Mouse (Mus musculus): ENCODE results near the gene Gm28038.

Gene Gm28038

DNA sequence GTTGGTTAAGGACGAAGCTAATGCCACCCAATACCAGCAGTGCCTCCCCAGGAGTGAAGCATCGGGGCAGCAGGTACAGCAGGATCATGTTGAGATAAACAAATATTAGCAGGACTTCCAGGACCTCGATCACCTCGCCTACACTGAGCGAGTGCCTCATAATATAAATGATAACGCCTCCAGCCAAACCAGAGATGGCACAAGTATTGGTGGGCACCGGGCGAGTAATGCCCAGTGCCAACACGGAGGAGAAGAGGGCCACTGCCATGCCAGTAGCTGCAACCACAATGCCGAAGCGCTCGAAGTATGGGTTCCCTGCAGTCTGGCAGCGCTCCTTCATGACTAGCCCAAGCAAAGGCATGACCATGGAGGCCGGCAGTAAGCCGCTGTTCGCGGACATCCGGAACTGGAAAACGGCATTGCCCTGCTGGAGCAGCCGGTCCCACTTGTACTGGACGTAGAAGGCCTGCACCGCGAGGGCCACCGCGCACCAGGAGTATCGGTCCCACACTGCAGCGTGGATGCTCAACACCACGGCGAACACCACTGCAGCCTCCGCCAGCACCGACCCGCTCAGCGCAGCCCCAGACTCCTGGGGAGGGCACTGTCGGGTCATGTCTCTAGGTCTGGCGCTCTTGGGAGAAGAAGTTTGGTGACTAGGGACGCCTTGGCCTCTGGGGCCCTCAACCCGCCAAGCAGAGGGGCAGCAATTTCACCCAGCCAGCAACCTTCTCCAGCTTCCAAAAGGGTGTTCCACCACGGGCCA lies 4.8 kb downstream of the Gm28038 start:
- peak; percentile 21 for DNase-seq (ENCODE audit: low spot score)

DNA sequence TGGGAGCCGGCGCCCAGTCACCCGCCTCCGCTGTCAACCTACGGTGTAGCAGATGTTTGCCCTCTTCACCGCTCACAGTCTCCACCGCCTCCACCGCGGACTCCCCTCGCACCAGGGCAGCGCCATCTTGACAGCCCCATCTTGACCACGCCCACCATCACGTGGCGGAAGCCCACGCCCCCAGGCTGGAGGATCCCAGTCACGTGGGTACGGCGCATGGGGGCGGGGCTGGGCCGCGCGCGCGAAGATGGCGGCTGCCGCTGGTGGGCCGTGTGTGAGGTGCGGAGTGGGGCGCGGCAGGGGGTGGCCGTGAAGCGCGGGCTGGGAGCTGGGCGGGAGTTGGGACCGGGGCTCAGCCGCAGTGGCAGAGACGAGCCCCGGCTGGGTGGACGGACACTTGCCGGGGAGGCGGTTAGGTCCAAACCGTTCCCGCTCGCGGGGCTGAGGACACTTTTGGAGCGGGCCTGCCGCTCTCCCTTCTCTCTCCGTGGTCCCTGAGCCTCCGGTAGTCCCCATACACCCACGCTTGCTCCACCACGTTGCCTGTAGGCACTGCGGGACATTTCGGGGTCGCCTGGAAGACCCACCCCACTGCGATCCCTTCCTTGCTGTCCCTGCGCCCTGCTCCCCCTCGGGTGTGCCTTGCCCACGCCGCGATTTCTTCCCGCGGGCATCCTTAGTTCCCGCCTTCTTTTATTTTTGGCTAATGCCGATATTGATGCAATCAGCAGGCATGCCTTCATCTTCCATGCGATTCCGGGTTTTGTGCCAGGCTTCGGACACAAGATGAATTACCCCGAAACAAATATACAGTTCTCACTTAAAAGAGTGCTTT lies 5.6 kb downstream of the Gm28038 start, which contains the start of the genes Dolk and Nup188:
TSS of gene Dolk (minus strand) at position 143 of the 835 bp plus-strand sequence.
TSS of gene Nup188 (plus strand) at position 206 of the 835 bp plus-strand sequence.
- peak; percentile 99 for DNase-seq (ENCODE audit: low spot score)

DNA sequence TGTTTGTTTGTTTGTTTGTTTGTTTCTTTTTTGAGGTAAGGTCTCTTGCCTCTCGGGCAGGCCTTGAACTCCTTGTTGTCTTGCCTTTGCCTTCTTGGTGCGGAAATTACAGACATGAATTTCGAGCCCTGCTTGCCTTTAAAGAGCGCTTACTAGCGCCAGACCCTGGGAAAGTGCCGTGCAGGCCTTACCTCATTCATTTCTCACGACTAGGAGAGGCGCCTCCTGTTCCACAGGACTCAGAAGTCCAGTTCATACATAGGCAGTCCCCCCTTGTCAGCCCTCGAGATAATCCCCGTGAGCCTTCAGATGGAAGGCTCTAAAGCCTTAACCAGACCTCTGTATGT lies 6.2 kb downstream of the Gm28038 start:
- DNase-seq (ENCODE audit: low spot score), result peak; percentile 63

DNA sequence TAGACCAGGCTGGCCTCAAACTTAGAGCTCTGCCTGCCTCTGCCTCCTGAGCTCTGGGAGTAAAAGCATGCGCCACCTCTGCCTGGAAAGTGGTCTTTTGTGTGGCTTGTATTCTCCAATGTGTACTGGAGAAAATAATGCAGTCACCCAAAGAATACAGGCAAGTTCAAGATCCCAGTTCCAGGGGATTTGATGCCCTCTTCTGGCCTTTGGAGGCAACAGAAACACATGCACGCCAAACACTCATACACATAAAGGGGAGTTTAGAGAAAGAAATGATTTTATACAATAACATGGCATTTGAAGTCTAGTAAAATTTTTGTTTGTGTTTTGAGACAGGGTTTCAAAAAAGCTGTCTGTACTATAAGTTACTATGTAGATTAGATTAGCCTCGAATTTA lies 18.7 kb downstream of the Gm28038 start:
- no peak for DNase-seq (ENCODE audit: low spot score)

DNA sequence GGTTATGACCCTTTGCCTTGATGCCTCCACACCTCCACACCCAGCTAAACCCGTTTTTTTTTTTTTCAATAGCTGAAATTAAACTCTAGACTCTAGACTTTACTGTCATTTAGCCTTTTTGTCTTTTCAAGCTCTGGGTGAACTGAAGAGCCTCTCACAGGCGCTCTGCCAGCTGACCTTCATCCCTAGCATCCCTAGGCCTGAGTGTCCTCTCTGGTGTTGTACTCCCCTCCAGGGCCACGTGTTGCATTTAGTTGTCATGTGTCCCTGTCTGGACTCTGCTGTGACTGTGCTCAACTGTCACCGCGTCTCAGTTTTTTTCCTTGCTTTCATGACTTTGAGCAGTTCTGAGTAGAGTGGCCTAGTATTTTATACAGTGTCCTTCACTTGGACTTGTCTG lies 19.1 kb downstream of the Gm28038 start:
- DNase-seq (ENCODE audit: low spot score), result no peak

DNA sequence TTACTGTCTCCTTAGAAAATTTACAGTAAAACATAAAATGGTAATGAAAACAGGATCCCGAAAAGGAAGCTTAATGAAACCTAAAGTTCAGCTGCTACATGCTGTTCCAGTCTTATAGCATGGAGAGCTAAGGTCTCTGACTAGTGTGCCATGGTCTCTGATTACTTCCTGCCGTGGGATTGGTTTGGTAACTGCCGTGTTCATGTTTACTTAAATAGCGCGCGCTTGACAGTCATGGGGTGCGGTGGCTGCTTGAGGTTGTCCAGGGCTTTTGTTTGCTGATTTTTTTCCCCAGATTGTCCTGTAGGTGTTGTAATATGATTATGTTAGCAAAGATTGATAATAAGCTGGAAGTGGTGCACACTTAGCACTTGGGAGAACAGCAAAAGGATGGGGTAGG lies 25.2 kb downstream of the Gm28038 start:
- DNase-seq (ENCODE audit: low spot score), result no peak

DNA sequence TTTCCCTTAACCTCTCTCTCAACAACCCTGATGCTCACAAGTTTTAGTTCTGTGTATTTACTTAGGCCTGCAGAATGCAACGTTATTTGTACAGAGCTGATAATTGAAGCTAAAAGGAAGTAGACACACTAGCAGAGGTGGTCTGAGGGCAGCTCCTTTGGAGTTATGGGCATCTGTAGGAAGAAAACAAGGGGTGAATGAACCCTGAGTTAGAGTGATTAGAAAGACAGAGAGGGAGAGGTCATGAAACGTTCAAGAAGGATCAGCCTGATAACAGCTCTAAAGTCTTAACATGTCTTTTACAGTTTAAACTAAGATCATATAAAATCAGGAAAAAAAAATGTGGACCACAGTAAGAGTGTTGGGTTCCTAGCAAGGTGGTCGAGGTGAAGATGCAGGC lies 28.5 kb downstream of the Gm28038 start:
- no peak for DNase-seq (ENCODE audit: low spot score)

DNA sequence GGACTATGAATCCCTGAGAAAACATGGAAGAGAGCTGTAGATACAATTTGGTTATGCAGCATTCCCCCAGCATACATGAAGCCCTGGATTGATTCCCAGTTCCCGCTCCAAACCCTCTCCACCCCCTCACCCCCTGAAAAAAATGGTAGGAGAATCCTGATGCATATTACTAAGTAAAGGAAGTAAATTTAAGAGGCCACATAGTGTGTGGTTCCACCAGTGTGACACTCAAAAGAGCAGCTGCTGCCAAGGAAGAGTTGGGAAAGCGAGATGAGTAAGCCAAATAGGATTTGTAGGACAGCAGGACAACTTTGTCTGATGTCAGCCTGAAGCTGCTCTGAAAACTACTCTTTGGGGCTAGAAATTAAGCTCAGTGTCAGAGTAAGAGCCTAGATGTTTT lies 30.6 kb downstream of the Gm28038 start:
- DNase-seq (ENCODE audit: low spot score), result no peak

DNA sequence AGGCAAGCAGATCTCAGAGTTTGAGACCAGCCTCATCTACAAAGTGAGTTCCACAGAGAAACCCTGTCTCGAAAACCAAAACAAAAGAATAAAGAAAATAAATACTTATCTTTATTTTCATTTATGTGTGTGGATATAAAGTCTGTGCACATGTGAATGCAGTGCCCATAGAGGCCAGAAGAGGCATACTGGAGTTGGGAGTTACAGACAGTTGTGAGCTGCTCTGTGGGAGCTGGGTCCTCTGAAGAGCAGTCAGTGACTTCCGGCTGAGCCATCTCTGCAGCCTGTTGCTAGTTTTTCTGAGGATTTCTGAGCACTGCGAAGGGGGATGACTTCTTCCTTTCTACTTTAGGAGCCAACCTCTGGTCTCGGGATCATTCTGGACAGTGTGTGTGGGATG lies 35.3 kb downstream of the Gm28038 start:
- DNase-seq (ENCODE audit: low spot score), result no peak

DNA sequence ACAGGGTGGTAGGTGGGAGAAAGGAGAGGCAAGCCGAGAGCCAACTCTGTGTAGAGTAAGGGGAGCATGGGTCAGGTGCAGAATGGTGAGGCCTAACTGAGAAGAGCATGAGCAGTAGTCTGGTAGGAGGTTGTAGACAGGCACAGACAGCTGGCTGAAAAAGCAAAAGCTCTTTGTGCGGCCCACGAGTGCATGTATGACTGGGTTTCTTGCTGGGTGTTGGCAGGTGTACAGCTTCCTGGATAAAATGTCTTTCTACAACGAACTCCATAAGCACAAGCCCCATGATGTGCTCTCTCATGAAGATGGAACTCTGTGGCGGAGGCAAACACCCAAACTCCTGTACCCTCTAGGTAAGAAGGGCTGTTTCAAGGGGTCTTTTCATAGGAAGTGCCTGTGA lies 36.1 kb downstream of the Gm28038 start:
- DNase-seq (ENCODE audit: low spot score), result no peak

DNA sequence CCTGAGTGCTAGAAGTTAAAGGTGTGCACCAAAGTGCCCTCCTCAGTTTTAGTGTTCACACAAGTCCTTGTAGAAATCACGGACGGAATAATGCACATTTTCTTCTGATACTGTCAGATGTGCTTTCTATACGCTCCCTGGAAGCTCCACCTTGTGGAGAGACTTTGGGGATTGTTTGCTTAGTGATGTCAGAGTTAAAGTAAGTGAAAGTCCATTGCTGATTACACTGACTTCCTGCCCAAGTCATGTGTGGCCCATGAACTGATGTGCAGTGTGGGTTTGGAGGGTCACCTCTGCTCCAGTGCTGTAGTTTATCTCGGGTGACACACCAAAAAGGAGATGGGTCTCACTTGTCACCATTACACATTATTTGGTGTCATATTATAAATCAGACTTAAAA lies 38.4 kb downstream of the Gm28038 start:
- DNase-seq (ENCODE audit: low spot score), result no peak

DNA sequence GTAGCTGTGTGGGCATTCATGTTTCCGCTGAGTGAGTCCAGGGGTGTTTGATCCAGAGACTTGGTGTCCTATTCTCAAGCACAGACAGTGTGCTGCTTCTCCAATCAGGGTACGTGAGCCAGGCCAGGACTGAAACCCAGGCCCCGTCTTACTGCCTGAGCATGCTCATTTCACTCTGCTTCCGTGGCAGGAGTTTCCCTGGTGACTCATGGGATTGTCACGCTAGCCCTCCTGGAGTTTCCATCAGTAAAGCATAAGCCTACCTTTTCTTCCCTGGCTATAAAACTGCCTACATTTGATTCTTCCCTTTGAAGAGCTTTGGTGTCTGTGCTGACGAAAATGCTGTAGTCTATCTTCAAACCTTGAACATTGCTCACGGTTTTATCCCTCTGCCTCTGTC lies 42.3 kb downstream of the Gm28038 start:
- no peak for DNase-seq (ENCODE audit: low spot score)

DNA sequence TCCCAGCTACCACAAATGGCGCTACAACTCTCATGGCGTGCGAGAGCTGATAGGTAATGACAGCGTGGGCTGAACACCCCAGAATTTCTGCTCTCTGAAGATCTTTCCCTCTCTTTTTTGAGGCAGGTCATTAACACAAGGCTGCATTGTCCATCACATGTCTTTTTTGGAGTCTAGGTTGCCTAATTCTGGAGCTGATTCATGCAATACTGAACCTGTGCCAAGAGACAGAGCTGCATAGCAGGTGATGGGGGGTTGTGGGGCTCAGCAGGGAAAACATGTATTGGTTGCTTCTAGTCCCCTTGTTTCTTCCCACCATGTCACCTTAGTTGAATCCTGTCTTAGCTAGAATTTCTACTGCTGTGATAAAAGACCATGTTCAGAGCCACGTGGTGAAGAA lies 44.5 kb downstream of the Gm28038 start:
- DNase-seq (ENCODE audit: low spot score), result no peak

DNA sequence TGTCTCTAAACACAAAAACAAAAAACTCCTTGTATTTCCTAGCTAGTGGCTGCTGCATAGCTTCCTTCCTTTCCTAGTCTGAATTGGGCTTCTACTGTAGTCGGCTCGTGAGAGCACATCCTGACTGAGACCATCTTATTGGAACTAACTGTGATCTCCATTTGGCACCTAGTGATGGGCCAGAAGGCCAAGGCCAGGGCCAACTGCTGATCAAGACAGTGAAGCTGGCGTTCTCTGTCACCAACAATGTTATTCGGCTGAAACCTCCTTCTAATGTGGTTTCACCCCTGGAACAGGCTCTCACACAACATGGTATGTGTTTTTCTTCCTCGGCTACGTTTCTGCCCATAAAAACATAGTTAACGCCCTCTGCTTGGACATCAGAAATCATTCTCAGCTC lies 46.4 kb downstream of the Gm28038 start:
- no peak for DNase-seq (ENCODE audit: low spot score)

DNA sequence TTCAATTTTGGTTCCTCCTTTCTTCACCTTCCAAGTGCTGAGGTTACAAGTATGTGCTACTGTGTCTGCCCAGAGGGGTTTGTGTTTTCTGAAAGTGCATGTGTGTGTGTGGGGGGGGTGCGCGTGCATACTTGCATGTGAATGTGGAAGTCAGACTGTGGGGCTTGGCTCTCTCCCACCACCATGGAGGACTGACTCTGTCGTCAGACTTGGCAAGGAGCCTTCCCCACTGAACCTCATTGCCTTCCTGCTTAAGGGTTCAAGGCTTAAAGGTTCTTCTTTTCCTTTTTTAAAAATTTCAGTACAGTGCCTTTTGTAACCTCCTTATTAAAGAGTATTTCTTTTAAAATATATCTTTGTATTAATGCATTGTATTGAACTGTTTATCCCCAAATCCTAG lies 47.9 kb downstream of the Gm28038 start:
- no peak for DNase-seq (ENCODE audit: low spot score)

DNA sequence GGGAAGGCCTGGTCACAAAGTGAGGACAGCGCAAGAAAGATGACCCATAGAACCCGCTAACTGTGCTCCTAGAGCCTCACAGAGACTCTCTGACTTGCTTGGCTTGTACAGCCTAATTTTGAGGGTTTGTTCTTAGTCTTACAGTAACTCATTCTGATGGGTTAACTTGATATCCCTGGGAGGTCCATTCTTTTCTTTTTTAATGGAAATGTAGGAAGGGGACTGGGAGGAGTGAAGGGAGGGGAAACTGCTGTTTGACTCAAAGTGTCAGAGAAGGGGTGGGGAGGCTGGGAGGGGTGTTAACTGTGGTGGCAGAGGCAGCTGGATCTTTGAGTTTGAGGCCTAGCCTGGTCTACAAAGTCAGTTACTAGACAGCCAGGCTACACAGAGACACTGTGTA lies 54.5 kb downstream of the Gm28038 start:
- DNase-seq (ENCODE audit: low spot score), result no peak

DNA sequence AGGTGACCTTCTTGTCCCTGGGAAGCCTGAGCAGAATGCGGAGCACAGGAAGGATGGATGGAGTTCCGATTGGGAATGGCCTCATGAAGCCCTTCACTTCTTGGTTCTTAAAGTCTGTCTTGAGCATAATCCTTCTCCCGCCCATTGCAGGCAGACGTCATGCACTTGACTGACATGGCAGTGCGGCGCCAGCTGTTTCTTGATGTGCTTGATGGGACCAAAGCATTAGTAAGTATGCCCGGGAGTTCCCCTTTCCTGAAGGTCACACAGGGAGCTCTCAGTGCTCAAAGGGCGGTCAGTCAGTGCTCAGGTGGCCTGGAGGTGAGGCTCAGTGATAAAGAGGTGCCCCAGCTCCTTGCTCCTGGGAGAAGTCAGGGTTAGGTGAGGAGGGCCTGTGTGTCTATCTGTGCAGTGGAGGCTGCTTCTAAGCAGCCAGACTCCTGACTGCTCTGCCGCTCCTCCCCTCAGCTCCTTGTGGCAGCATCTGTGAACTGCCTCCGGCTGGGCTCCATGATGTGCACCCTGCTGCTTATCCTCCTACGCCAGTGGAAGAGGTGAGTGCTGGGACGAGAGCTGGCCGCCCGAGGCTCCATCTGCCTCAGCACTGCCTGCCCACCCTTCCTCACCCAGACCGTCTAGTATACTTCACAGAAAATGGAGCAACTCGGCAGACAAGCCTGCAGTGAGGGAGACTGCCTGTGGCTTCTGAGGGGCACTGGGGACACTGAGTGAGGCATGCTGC lies 55.5 kb downstream of the Gm28038 start:
- DNase-seq (ENCODE audit: low spot score), result no peak

DNA sequence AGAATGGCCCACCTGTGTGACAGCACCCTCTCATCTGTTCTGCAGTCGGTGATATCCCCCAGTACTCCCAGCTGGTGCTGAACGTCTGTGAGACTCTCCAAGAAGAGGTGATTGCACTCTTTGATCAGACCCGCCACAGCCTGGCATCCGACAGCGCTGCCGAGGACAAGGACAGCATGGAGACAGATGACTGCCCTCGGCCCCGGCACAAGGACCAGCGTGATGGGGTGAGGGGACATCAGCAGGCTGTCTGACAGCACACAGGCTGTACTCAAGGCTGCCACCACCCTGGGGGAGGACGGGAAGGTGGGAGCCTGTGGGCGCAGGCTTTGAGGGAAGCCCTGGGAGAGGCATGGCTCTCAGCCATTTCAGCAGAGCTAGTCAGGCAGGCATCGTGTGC lies 56.3 kb downstream of the Gm28038 start:
- no peak for DNase-seq (ENCODE audit: low spot score)

DNA sequence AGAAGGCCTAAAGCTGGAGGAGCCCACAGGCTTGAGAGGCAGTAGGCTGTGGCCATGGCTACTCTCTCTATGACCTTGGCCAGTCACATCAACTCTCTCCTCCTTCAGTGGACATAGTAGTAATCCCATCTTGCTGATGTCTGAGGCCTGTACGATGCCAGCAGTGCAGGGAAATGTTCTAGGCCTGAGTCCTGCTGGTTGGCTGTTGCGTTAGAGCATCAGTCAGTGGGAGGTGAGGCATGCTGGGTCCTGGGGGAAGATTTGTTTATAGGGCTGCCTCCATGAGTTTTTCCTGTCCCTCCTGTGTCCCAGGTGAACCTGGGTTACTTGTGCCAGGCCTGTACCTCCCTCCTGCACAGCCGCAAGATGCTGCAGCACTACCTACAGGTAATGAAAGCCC lies 61.2 kb downstream of the Gm28038 start:
- DNase-seq (ENCODE audit: low spot score), result no peak

DNA sequence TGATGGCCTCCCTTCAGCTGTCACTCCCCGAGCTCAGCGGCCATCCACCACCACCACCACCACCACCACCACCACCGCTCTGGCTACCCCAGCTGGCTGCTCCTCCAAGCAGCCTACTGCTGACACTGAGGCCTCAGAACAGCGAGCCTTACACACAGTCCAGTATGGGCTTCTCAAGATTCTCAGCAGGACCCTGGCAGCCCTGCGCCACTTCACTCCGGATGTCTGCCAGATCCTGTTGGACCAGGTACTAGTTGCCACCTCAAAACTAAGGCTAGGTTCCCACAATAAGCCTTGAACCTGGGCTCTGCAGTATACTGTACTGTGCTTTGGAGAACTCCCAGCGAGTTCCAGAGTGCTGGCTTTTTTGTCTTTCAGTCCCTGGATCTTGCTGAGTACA lies 61.7 kb downstream of the Gm28038 start:
- no peak for DNase-seq (ENCODE audit: low spot score)

DNA sequence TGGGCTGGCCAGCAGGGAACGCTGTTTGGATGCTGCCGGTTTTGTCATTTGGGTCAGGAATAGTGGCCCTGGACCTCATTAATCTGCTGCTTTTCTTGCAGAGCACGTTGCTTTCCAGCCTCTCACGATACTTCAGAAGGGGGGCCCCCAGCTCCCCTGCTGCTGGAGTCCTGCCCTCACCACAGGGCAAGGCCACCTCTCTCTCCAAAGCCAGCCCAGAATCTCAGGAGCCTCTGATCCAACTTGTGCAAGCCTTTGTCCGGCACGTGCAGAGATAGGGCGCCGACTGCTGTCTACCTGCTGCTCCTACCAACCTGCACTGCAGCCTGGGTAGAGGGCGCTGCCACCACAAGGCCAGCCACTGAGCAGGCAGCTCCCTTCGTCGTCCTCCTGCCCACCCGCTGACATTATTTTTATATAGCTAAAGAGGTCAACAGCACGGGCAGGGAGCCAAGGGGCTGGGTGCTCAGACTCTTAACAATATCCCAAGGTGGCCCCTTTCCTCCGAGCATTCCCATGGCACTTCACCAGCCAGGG lies 62.8 kb downstream of the Gm28038 start:
- DNase-seq (ENCODE audit: low spot score), result no peak

DNA sequence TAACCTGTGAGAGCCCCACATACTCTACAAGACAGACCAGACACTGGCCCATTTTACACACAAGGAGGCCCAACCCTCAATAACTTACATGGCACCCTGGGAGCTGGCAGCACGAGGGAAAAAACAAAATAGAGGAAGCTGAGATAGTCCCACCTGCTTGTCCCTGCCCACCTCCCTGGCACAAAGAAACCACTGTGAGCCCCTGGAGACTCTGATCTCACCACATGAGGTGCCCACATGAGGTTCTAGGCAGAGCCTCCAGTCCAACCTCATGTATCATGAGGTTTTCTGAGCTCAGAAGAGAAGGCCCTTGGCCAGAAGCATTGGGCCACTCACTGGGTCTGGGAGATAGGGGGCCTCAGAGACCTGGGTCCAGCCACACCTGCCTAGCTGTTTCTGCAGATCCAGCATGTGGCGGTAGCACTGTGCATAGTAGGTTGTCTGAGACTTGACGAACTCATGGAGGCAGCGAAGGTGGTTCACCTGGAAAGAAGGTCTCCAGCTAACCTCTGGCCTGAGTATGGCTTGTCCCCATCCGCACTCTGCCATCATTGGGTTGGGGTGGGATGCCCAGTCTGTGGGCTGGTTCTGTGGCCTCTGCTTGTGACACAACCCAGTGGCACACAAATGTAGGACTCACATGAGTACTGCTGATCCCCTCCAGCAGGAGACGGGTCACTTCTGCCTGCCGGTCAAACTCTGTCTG lies 65.3 kb downstream of the Gm28038 start:
- no peak for DNase-seq (ENCODE audit: low spot score)

Measured in embryo, embryonic 10 days (tissue).